Mouse (Mus musculus): ENCODE data around the gene Zbtb4. TPM values are rescaled to one million over a fixed set of nuclear protein-coding genes. Genes with fewer than 3 reads are reported as not detected.

Zbtb4 gene
- total RNA-seq, 1 experiment from 2014 or later: 4.4 TPM

GRCm38 (mm10) chr11:69807641-69808040 lies 41.9 kb downstream of the Zbtb4 start:
- ATAC-seq (replicated peaks in 1 of 2; ENCODE audit: insufficient read depth in 1 of 2, low FRiP score in 2 of 2, low TSS enrichment in 1 of 2, low read depth in 1 of 2, poor library complexity in 2 of 2, severe bottlenecking in 2 of 2): no peak

GRCm38 (mm10) chr11:69810280-69810679 lies 44.6 kb downstream of the Zbtb4 start:
- ATAC-seq (replicated peaks in 1 of 2; ENCODE audit: insufficient read depth in 1 of 2, low FRiP score in 2 of 2, low TSS enrichment in 1 of 2, low read depth in 1 of 2, poor library complexity in 2 of 2, severe bottlenecking in 2 of 2): no peak

- ATAC-seq (replicated peaks in 1 of 2; ENCODE audit: insufficient read depth in 1 of 2, low FRiP score in 2 of 2, low TSS enrichment in 1 of 2, low read depth in 1 of 2, poor library complexity in 2 of 2, severe bottlenecking in 2 of 2): no peak
Measured at GRCm38 (mm10) chr11:69815155-69815554, 49.4 kb downstream of the Zbtb4 start, which contains the start of gene Gm39566. TSS of gene Gm39566 (minus strand) at chr11:69815298.

- ATAC-seq (replicated peaks in 1 of 2; ENCODE audit: insufficient read depth in 1 of 2, low FRiP score in 2 of 2, low TSS enrichment in 1 of 2, low read depth in 1 of 2, poor library complexity in 2 of 2, severe bottlenecking in 2 of 2): no peak
Measured at GRCm38 (mm10) chr11:69816520-69816919, 50.8 kb downstream of the Zbtb4 start.

GRCm38 (mm10) chr11:69818365-69818764 lies 52.7 kb downstream of the Zbtb4 start, which contains the start of gene Spem2:
TSS of gene Spem2 (minus strand) at chr11:69818465.
- ATAC-seq (replicated peaks in 1 of 2; ENCODE audit: insufficient read depth in 1 of 2, low FRiP score in 2 of 2, low TSS enrichment in 1 of 2, low read depth in 1 of 2, poor library complexity in 2 of 2, severe bottlenecking in 2 of 2): no peak

- ATAC-seq (replicated peaks in 1 of 2; ENCODE audit: insufficient read depth in 1 of 2, low FRiP score in 2 of 2, low TSS enrichment in 1 of 2, low read depth in 1 of 2, poor library complexity in 2 of 2, severe bottlenecking in 2 of 2): no peak
Measured at GRCm38 (mm10) chr11:69818871-69819270, 53.2 kb downstream of the Zbtb4 start.

- ATAC-seq (replicated peaks in 1 of 2; ENCODE audit: insufficient read depth in 1 of 2, low FRiP score in 2 of 2, low TSS enrichment in 1 of 2, low read depth in 1 of 2, poor library complexity in 2 of 2, severe bottlenecking in 2 of 2): no peak
Measured at GRCm38 (mm10) chr11:69822080-69822479, 56.4 kb downstream of the Zbtb4 start, which contains the start of gene Spem1. TSS of gene Spem1 (minus strand) at chr11:69822180.

GRCm38 (mm10) chr11:69823456-69823855 lies 57.7 kb downstream of the Zbtb4 start:
- ATAC-seq (replicated peaks in 1 of 2; ENCODE audit: insufficient read depth in 1 of 2, low FRiP score in 2 of 2, low TSS enrichment in 1 of 2, low read depth in 1 of 2, poor library complexity in 2 of 2, severe bottlenecking in 2 of 2): no peak

- ATAC-seq (replicated peaks in 1 of 2; ENCODE audit: insufficient read depth in 1 of 2, low FRiP score in 2 of 2, low TSS enrichment in 1 of 2, low read depth in 1 of 2, poor library complexity in 2 of 2, severe bottlenecking in 2 of 2): no peak
Measured at GRCm38 (mm10) chr11:69828832-69829231, 63.1 kb downstream of the Zbtb4 start.

- ATAC-seq (replicated peaks in 1 of 2; ENCODE audit: insufficient read depth in 1 of 2, low FRiP score in 2 of 2, low TSS enrichment in 1 of 2, low read depth in 1 of 2, poor library complexity in 2 of 2, severe bottlenecking in 2 of 2): no peak
Measured at GRCm38 (mm10) chr11:69833554-69833953, 67.8 kb downstream of the Zbtb4 start.

Other genes with a start within 250 kb of the Zbtb4 start
- gene Dnah2, start 216.8 kb upstream of the Zbtb4 start, total RNA-seq (2017): under 0.01 TPM in 1 of 2 replicates, not detected in the other
- 0.10 TPM in 1 of 2 replicates, not detected in the other for gene Efnb3, start 205.7 kb upstream of the Zbtb4 start, total RNA-seq (2017)
- 4.6 and 6.4 TPM in 2 replicates for gene Wrap53, start 185.7 kb upstream of the Zbtb4 start, total RNA-seq (2017)
- 68.4 and 96.6 TPM in 2 replicates for gene Trp53, start 185.6 kb upstream of the Zbtb4 start, total RNA-seq (2017)
- gene Atp1b2, start 160.0 kb upstream of the Zbtb4 start, total RNA-seq (2017): 1.0 and 7.6 TPM in 2 replicates
- not detected in 2 replicates for gene Shbg, start 148.0 kb upstream of the Zbtb4 start, total RNA-seq (2017)
- gene Sat2, start 143.9 kb upstream of the Zbtb4 start, total RNA-seq (2017): 1.4 TPM in 1 of 2 replicates, not detected in the other
- gene Fxr2, start 132.9 kb upstream of the Zbtb4 start, total RNA-seq (2017): 51.2 and 60.8 TPM in 2 replicates
- gene Sox15, start 110.6 kb upstream of the Zbtb4 start, total RNA-seq (2017): 1.5 TPM in 1 of 2 replicates, not detected in the other
- 41.3 and 73.7 TPM in 2 replicates for gene Mpdu1, start 103.3 kb upstream of the Zbtb4 start, total RNA-seq (2017)
- 11.4 and 16.7 TPM in 2 replicates for gene Cd68, start 99.8 kb upstream of the Zbtb4 start, total RNA-seq (2017)
- 838 and 888 TPM in 2 replicates for gene Eif4a1, start 93.5 kb upstream of the Zbtb4 start, total RNA-seq (2017)
- 99.1 and 105 TPM in 2 replicates for gene Senp3, start 83.8 kb upstream of the Zbtb4 start, total RNA-seq (2017)
- 13.9 and 15.9 TPM in 2 replicates for gene Tnfsf13, start 80.1 kb upstream of the Zbtb4 start, total RNA-seq (2017)
- 1.4 and 3.3 TPM in 2 replicates for gene Tnfsf12, start 70.1 kb upstream of the Zbtb4 start, total RNA-seq (2017)
- 1.5 and 2.9 TPM in 2 replicates for gene Tnfsfm13, start 69.8 kb upstream of the Zbtb4 start, total RNA-seq (2017)
- gene Polr2a, start 7.3 kb upstream of the Zbtb4 start, total RNA-seq (2017): 11.3 and 55.7 TPM in 2 replicates
- not detected in 2 replicates for gene Slc35g3, start 3.9 kb upstream of the Zbtb4 start, total RNA-seq (2017)
- gene Chrnb1, start 30.0 kb downstream of the Zbtb4 start, total RNA-seq (2017): 11.4 and 21.2 TPM in 2 replicates
- 3.9 and 5.4 TPM in 2 replicates for gene Fgf11, start 35.9 kb downstream of the Zbtb4 start, total RNA-seq (2017)
- gene Tmem102, start 39.7 kb downstream of the Zbtb4 start, total RNA-seq (2017): 0.30 and 1.0 TPM in 2 replicates
- gene Gm39566, start 49.4 kb downstream of the Zbtb4 start, total RNA-seq (2017): not detected in 2 replicates
- gene Spem2, start 52.6 kb downstream of the Zbtb4 start, total RNA-seq (2017): not detected in 2 replicates
- not detected in 2 replicates for gene Spem1, start 56.3 kb downstream of the Zbtb4 start, total RNA-seq (2017)
- gene Nlgn2, start 71.9 kb downstream of the Zbtb4 start, total RNA-seq (2017): 8.7 and 17.8 TPM in 2 replicates
- gene Tmem256, start 72.6 kb downstream of the Zbtb4 start, total RNA-seq (2017): 130 and 149 TPM in 2 replicates
- gene Plscr3, start 80.5 kb downstream of the Zbtb4 start, total RNA-seq (2017): 27.2 and 33.3 TPM in 2 replicates
- 0.50 and 4.4 TPM in 2 replicates for gene Tnk1, start 92.8 kb downstream of the Zbtb4 start, total RNA-seq (2017)
- not detected in 2 replicates for gene Tmem95, start 112.1 kb downstream of the Zbtb4 start, total RNA-seq (2017)
- 1.3 and 2.7 TPM in 2 replicates for gene Kctd11, start 115.5 kb downstream of the Zbtb4 start, total RNA-seq (2017)
- 136 and 171 TPM in 2 replicates for gene Acap1, start 129.6 kb downstream of the Zbtb4 start, total RNA-seq (2017)
- gene 2810408A11Rik, start 135.1 kb downstream of the Zbtb4 start, total RNA-seq (2017): 12.1 and 33.3 TPM in 2 replicates
- 23.3 and 34.1 TPM in 2 replicates for gene Neurl4, start 135.2 kb downstream of the Zbtb4 start, total RNA-seq (2017)
- gene Gps2, start 148.0 kb downstream of the Zbtb4 start, total RNA-seq (2017): 37.0 and 64.9 TPM in 2 replicates
- gene Eif5a, start 156.0 kb downstream of the Zbtb4 start, total RNA-seq (2017): 553 and 938 TPM in 2 replicates
- gene Ybx2, start 169.9 kb downstream of the Zbtb4 start, total RNA-seq (2017): 0.60 TPM in 1 of 2 replicates, not detected in the other
- gene Slc2a4, start 182.3 kb downstream of the Zbtb4 start, total RNA-seq (2017): not detected in 2 replicates
- 0.31 and 6.3 TPM in 2 replicates for gene Cldn7, start 198.9 kb downstream of the Zbtb4 start, total RNA-seq (2017)
- gene Ctdnep1, start 215.2 kb downstream of the Zbtb4 start, total RNA-seq (2017): 17.3 and 21.4 TPM in 2 replicates
- 48.6 and 59.9 TPM in 2 replicates for gene Elp5, start 216.6 kb downstream of the Zbtb4 start, total RNA-seq (2017)
- 211 and 252 TPM in 2 replicates for gene Gabarap, start 225.2 kb downstream of the Zbtb4 start, total RNA-seq (2017)
- 44.2 and 45.3 TPM in 2 replicates for gene Phf23, start 229.9 kb downstream of the Zbtb4 start, total RNA-seq (2017)
- gene Dvl2, start 234.7 kb downstream of the Zbtb4 start, total RNA-seq (2017): 22.6 and 35.9 TPM in 2 replicates
- gene Acadvl, start 249.5 kb downstream of the Zbtb4 start, total RNA-seq (2017): 42.8 and 51.7 TPM in 2 replicates